Mouse (Mus musculus): Measurements from ENCODE around the gene Galnt7.

DNA sequence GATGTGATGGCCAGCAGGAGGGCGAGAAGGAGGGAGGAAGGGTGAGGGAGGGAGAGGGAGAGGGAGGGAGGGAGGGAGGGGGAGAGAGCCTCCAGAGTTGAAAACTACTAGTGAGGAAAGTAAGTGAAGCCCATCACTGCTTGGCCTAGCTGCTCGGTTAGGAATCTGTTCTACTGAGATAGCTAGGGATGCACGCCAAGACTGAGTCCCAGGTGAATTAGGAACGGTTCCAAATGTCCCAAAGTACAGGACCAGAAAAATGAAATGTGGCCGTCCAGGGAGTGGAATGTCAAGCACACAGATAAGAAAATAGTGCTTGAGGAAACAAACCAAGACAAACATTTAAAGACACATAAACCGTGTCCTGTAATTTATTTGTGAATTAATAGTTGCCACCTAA lies 87.8 kb downstream of the Galnt7 start:
- no peak for TF ChIP-seq POLR2A (IDR thresholded peaks at IDR 0.05; ENCODE audit: extremely low read depth, insufficient read depth, low read length)
- no peak for TF ChIP-seq CTCF (IDR thresholded peaks at IDR 0.05; ENCODE audit: low read depth, low read length)
